Mouse (Mus musculus) bone marrow macrophage, adult 2 months (primary cell): ENCODE measurements around the gene Lrrtm3. TPM values are rescaled to one million over a fixed set of nuclear protein-coding genes. Genes with fewer than 3 reads are reported as not detected.

Experiments used
- H3K27ac ChIP-seq: 2 replicates; pipeline ENCODE4 v1.5.1; 2012; ENCODE audit warnings: low read depth, low read length; ENCODE audit not compliant: insufficient read depth
- H3K4me1 ChIP-seq: 2 replicates; pipeline ENCODE4 v1.6.1; 2012; ENCODE audit warnings: low read length; ENCODE audit not compliant: control insufficient read depth, insufficient read depth
- H3K4me3 ChIP-seq: 2 replicates; pipeline ENCODE4 v1.5.1; 2012; ENCODE audit warnings: mild to moderate bottlenecking, low read length, moderate library complexity; ENCODE audit not compliant: insufficient read depth
- CTCF ChIP-seq: IDR thresholded peaks from 2 replicates; pipeline ENCODE4 v1.5.1; 2012; ENCODE audit warnings: low read depth, mild to moderate bottlenecking, low read length, moderate library complexity
- POLR2A ChIP-seq: IDR thresholded peaks from 2 replicates; pipeline ENCODE4 v1.6.1; 2012; ENCODE audit warnings: mild to moderate bottlenecking, low read depth, low read length, borderline replicate concordance
- polyA plus RNA-seq: library from polyadenylated mRNA; stranded (reverse); fragments of >200 nt; gene quantifications from 2 replicates; pipeline ENCODE4 v1.2.4, GENCODE M21; 2012; ENCODE audit not compliant: missing spikeins, insufficient read depth, insufficient read length

Lrrtm3 gene
- polyA plus RNA-seq, 1 experiment, result not detected

DNA sequence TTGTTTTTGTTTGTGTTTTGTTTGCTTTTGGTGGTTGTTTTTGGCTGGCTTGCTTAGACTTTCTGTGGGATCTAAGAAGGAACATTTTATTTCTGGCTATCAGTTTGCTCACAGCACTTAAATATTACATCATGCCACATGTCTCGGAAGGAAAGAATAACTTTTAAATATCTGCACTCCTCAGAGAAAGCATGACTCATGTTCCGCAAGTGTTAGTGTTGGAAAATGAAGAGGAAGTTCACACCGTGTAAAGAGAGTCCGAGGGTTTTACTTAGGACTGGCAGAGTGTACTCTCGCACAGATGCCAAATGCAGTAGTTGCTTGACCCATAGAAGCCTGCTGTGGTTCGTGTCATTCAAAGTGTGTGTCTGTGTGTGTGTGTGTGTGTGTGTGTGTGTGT, 40.9 kb downstream of the Lrrtm3 start:
- no peak for TF ChIP-seq CTCF
- TF ChIP-seq POLR2A, result no peak
- no peak overlapping the region for H3K4me3 ChIP-seq
- no peak overlapping the region for H3K27ac ChIP-seq
- peaks cover 2% of the 10 kb centered on the region; the same call in 1 of the 2 replicates for H3K4me1 ChIP-seq

DNA sequence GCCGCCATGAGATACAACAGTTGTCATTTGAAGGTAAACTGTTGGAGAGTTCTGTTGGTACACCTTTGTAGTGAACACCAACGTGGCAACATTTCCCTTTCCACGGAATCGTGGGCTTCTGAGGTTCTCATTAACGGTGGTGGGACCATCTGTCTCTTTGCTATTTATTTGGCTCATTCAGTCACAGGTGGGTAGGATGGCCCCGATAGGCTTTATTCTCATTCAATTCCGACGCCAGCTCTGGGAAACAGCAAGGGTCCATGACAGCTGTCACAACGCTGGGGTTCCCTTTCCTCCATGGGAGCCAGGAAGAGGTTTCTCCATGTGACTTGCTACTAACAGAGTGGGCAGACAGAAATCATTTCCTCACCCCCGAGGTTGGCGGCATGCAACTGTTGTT, 48.2 kb downstream of the Lrrtm3 start:
- no peak for TF ChIP-seq POLR2A
- TF ChIP-seq CTCF, result no peak
- no peaks in the 10 kb centered on the region for H3K4me1 ChIP-seq
- no peak overlapping the region for H3K4me3 ChIP-seq
- H3K27ac ChIP-seq, result no peak overlapping the region

DNA sequence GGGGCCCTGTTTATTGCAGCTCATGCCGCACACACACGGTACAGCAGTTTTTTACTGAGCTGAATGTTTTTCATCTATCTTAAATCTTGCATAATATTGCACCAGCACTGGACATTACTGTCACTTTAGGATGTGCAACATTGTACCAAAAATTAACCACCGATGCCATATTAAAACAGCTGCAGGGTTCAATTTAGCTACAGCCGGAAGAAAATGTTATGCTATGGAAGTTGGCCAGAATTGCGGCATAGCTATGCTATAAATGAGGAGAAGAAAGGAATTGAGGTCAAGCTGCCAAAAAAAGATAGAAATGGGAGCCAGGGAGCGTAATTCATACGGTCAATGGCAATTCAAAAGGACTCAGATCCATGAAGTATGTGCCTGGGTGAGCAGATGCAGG, 48.9 kb downstream of the Lrrtm3 start:
- H3K4me3 ChIP-seq, result no peak overlapping the region
- H3K27ac ChIP-seq, result no peak overlapping the region
- TF ChIP-seq POLR2A (no peak), CTCF (no peak)
- no peaks in the 10 kb centered on the region for H3K4me1 ChIP-seq

DNA sequence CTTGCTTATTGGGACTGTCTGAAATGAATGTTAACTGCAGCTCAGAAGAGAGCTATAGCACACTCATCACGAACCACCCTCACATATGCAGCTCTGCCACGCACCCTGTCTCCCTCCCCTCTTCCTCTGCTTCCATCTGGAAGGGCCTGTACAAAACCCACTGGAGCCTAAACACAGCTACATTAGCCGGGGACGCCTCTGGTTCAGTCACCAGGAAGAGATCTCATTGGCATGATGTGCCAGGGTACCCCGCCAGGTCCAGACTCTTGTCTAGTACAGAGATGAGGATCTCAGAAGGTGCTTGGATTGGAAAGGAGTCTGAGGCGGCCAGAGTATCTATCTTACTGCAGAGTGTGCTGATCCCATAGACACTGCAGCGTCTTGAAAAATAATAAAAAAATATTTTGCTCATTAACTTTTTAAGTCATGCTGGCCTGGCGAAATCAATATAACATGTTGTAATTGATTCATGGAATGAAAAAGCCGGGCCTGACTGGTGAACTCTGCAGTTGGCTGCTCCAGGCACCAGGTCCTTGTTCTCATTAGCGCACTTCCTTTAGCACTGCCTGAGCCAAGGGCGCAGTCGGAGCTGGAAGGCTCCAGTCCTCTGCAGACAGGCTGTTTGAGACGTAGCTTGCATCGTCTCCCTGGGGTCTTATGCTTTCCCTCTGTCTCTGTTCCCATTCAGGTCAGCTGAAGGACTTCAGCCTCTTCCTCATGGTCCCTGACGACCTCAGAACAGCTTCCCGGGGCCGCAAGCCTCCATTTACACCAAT, 50.1 kb downstream of the Lrrtm3 start:
- TF ChIP-seq CTCF (no peak), POLR2A (no peak)
- no peak overlapping the region for H3K27ac ChIP-seq
- H3K4me3 ChIP-seq, result no peak overlapping the region

DNA sequence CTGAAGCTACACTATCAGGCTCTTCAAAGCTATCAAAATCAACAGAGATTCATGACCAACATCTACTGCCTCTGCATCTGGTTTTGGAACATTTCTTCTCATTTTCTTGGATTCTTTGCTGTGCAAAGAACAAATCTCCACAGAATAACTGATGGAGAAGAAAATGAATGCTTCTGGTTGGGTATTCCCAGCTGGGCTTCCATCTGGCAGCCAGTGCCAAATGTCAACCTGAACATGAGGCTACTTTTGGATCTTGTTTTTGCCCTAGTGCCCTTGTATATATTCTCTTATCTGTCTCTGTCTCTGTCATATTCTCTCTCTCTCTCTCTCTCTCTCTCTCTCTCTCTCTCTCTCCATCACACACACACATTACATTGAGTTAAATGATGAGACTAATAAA, 59.2 kb downstream of the Lrrtm3 start:
- TF ChIP-seq POLR2A (no peak), CTCF (no peak)

More for the DNA sequence above, 50.1 kb downstream of the Lrrtm3 start:
- H3K4me1 ChIP-seq, result no peaks in the 10 kb centered on the region

DNA sequence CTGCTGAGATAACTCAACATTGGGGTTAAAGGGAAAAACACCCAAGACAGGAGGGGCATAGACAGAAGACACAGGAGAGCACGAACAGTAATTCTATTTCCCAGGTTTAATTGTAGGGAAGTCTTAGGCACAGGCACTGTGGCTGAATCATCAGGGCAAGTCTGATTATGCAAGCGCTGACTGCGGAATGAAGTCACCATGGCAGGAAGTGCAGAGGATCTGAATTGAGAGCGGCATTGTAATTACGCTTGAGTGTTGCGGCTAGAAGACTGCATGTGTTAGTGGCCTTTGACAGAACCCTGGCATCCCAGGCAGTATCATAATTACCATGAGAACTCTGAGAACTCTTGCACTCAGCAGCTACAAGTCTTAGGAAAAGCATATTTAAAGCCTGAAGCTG, 66.7 kb downstream of the Lrrtm3 start:
- Histone ChIP-seq H3K4me3 (no peak overlapping the region), H3K27ac (peak overlapping the region; percentile 29), H3K4me1 (peaks cover 11% of the 10 kb centered on the region)
- TF ChIP-seq CTCF, result no peak
- no peak for TF ChIP-seq POLR2A

More for the DNA sequence above, 59.2 kb downstream of the Lrrtm3 start:
- no peaks in the 10 kb centered on the region for H3K4me1 ChIP-seq
- no peak overlapping the region for H3K4me3 ChIP-seq
- H3K27ac ChIP-seq, result no peak overlapping the region

DNA sequence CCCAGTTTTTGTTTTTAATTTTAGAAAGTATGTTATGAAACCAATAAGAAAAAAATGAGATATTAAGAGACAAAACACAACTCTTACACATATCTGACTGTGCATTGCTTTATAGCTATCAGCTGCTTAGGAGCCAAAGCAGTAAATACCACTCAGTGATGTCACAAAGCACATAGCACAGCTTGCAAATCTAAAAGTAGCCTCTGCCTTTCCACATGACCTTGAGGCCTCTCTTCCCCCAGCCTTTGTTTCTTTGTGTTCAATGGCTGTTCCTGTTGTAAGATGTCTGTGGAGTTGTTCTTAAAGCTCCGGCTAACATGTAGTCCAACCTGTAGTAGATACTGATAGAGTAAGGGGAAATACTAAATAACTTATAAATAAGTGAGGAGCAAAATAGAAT, 69.7 kb downstream of the Lrrtm3 start:
- TF ChIP-seq CTCF, result no peak
- no peak for TF ChIP-seq POLR2A
- Histone ChIP-seq H3K4me1 (peaks cover 11% of the 10 kb centered on the region), H3K4me3 (no peak overlapping the region), H3K27ac (no peak overlapping the region)

DNA sequence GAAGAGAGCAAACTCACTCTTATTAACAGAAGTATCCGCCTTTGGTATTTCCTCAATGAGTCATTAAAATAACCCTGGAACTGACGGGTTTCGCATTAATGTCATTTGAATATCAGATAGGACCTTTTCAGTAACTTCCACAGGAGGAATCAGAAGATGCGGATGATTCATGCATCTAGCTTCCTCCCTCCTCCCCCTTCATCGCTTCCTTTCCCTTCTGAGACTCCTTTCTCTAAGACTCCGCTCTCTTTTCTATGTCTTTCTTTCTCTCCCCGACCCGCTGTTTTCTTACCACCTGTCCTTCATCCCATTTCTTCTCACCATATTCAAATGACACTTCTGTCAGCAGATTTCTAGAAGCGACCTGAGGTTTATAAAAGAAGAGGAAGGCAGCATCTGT, 88.1 kb downstream of the Lrrtm3 start:
- TF ChIP-seq POLR2A (no peak), CTCF (no peak)
- Histone ChIP-seq H3K4me1 (no peaks in the 10 kb centered on the region), H3K4me3 (no peak overlapping the region), H3K27ac (no peak overlapping the region)

DNA sequence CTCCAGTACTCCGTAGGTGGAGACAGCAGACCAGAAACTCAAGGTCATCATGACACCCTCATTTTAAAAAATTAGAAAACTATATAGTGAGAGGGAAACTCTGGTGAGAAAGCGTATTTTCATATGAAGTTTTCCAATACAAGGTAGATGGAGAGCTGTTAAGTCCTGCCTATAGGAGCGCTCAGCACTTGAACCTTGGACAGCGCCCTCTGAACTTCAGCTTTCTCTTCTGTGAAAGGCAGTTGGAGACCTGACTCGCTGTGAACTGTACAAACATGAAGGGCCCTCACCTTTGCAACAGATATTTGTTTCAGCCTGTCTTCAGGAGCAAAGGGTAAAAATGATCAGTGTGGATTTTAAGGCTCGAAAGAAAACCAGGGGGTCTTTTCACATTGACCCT, 88.5 kb downstream of the Lrrtm3 start:
- TF ChIP-seq CTCF, result no peak
- TF ChIP-seq POLR2A, result no peak
- no peak overlapping the region for H3K27ac ChIP-seq
- H3K4me3 ChIP-seq, result no peak overlapping the region
- no peaks in the 10 kb centered on the region for H3K4me1 ChIP-seq

DNA sequence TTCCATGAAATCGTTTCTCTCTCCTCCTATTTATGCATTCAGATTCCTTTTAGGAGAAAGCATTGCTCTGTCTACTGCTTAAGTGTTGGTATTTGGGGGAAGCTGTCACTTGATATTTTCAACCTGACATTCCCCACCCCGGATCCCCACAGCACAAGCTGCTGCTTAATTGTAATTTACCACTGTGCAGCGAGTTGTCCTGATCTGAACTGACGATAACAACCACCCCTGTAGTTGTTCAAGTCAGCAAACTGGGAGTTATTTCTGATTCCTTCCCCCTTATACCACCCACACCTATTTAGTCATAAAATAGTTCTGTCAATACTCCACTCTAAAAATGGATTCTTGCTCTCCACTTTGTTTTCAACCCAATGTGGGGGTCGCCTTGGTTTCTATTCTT, 95.8 kb downstream of the Lrrtm3 start:
- Histone ChIP-seq H3K4me1 (no peaks in the 10 kb centered on the region), H3K27ac (no peak overlapping the region), H3K4me3 (no peak overlapping the region)
- TF ChIP-seq CTCF, result no peak
- no peak for TF ChIP-seq POLR2A

DNA sequence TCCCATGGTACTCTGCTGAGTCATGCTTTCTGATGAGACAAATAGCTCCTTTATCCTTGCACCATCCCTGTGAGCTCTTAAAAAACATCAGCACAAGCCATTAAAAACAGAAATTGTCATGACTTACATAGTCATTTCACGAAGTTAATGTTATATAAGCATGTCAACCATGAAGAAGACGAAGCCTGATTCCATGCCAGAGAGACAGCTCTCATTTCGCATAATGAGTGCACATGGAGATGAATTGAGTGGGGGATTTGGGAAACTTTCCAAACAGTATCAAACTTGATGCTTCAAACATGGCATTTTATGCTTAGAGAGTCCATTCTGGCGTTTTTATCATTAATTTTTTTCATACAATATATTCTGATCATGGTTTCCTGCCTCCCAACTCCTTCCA, 104.5 kb downstream of the Lrrtm3 start:
- H3K4me3 ChIP-seq, result no peak overlapping the region
- H3K4me1 ChIP-seq, result no peaks in the 10 kb centered on the region
- TF ChIP-seq POLR2A (no peak), CTCF (no peak)
- H3K27ac ChIP-seq, result no peak overlapping the region
